Mouse (Mus musculus): ENCODE results near the gene Ints5. TPM values are rescaled to one million over a fixed set of nuclear protein-coding genes. Genes with fewer than 3 reads are reported as not detected.
A peak's percentile ranks its signal among the peaks of the same experiment; 100 is the strongest.

Ints5 gene
- total and polyA plus RNA-seq, 2 experiments from 2014 or later: 23.8 to 46.3 TPM

- WGBS: 81% methylated on average over 15 of the region's 15 CpGs
- Histone ChIP-seq H3K9me3 (ENCODE audit: low read length) (no peaks in the 10 kb centered on the region), H3K27ac (no peak overlapping the region), H3K36me3 (ENCODE audit: insufficient read depth, low read length) (peaks cover 8% of the 10 kb centered on the region; the same call in 1 of the 2 replicates), H3K4me2 (ENCODE audit: low read depth, low read length) (peak overlapping the region; percentile 60; the same call in 1 of the 2 replicates), H3K4me1 (ENCODE audit: insufficient read depth, low read length) (0 out of 2 replicates have a peak, but pooled peaks cover 11% of the 10 kb centered on the region), H3K4me3 (ENCODE audit: low read length) (no peak overlapping the region), H3K27me3 (ENCODE audit: insufficient read depth, low read length) (no peaks in the 10 kb centered on the region), H3K9ac (replicated peaks; ENCODE audit: low read length) (no peak overlapping the region; the same call in 1 of the 2 replicates)
- no peak for DNase-seq (ENCODE audit: low spot score)
- no peak for ATAC-seq
- no peak for TF ChIP-seq CTCF (IDR thresholded peaks at IDR 0.05; ENCODE audit: low read depth)
Observed at GRCm38 (mm10) chr19:8940526-8941133, 47.8 kb downstream of the Ints5 start.

- DNase-seq (ENCODE audit: low spot score) (no peak), ATAC-seq (peak; percentile 2)
- peaks cover 11% of the 10 kb centered on the region; the same call in 1 of the 2 replicates for H3K36me3 ChIP-seq (ENCODE audit: insufficient read depth, low read length)
- no peaks in the 10 kb centered on the region for H3K9me3 ChIP-seq (ENCODE audit: low read length)
- peak overlapping the region; percentile 70; the same call in 1 of the 2 replicates for H3K27ac ChIP-seq
- 37% methylated on average over 10 of the region's 10 CpGs for WGBS
- 0 out of 2 replicates have a peak, but pooled peaks cover 11% of the 10 kb centered on the region for H3K4me1 ChIP-seq (ENCODE audit: insufficient read depth, low read length)
- H3K9ac ChIP-seq (replicated peaks; ENCODE audit: low read length): peak overlapping the region; percentile 94; the same call in 1 of the 2 replicates
- H3K27me3 ChIP-seq (ENCODE audit: insufficient read depth, low read length): no peaks in the 10 kb centered on the region
- TF ChIP-seq CTCF (IDR thresholded peaks at IDR 0.05; ENCODE audit: low read depth): no peak
- H3K4me3 ChIP-seq (ENCODE audit: low read length): peak overlapping the region; percentile 62
- H3K4me2 ChIP-seq (ENCODE audit: low read depth, low read length): peak overlapping the region; percentile 60
Observed at GRCm38 (mm10) chr19:8941136-8941514, 48.3 kb downstream of the Ints5 start.

GRCm38 (mm10) chr19:8941515-8942217 lies 48.9 kb downstream of the Ints5 start, which contains the start of gene Mta2:
Gene Mta2 (plus strand): TSS chr19:8941875.
- no peak; the same call in 1 of the 2 replicates for TF ChIP-seq CTCF (IDR thresholded peaks at IDR 0.05; ENCODE audit: low read depth)
- no peaks in the 10 kb centered on the region for H3K9me3 ChIP-seq (ENCODE audit: low read length)
- DNase-seq (ENCODE audit: low spot score) (peak; percentile 99), ATAC-seq (peak; percentile 96)
- H3K4me2 ChIP-seq (ENCODE audit: low read depth, low read length): peak within 1 kb of the TSS; percentile 60
- H3K36me3 ChIP-seq (ENCODE audit: insufficient read depth, low read length): peaks cover 16% of the 10 kb centered on the region; the same call in 1 of the 2 replicates
- H3K4me1 ChIP-seq (ENCODE audit: insufficient read depth, low read length): 0 out of 2 replicates have a peak, but pooled peaks cover 11% of the 10 kb centered on the region
- H3K27me3 ChIP-seq (ENCODE audit: insufficient read depth, low read length): no peaks in the 10 kb centered on the region
- WGBS: under 1% methylated on average over 64 of the region's 64 CpGs
- H3K27ac ChIP-seq: peak within 1 kb of the TSS; percentile 97
- H3K4me3 ChIP-seq (ENCODE audit: low read length): peak within 1 kb of the TSS; percentile 62
- peak within 1 kb of the TSS; percentile 94 for H3K9ac ChIP-seq (replicated peaks; ENCODE audit: low read length)

GRCm38 (mm10) chr19:8942276-8942964 lies 49.6 kb downstream of the Ints5 start:
- Histone ChIP-seq H3K27ac (peak overlapping the region; percentile 97), H3K9ac (replicated peaks; ENCODE audit: low read length) (peak overlapping the region; percentile 94), H3K27me3 (ENCODE audit: insufficient read depth, low read length) (no peaks in the 10 kb centered on the region), H3K4me2 (ENCODE audit: low read depth, low read length) (peak overlapping the region; percentile 60), H3K4me3 (ENCODE audit: low read length) (peak overlapping the region; percentile 62), H3K4me1 (ENCODE audit: insufficient read depth, low read length) (0 out of 2 replicates have a peak, but pooled peaks cover 11% of the 10 kb centered on the region), H3K36me3 (ENCODE audit: insufficient read depth, low read length) (peaks cover 23% of the 10 kb centered on the region), H3K9me3 (ENCODE audit: low read length) (no peaks in the 10 kb centered on the region)
- WGBS: 0% methylated on average over 46 of the region's 46 CpGs
- TF ChIP-seq CTCF (IDR thresholded peaks at IDR 0.05; ENCODE audit: low read depth): no peak
- ATAC-seq: peak; percentile 58
- peak; percentile 61 for DNase-seq (ENCODE audit: low spot score)

GRCm38 (mm10) chr19:8943047-8943446 lies 50.2 kb downstream of the Ints5 start:
- no peak overlapping the region for H3K27ac ChIP-seq
- WGBS: 57% methylated on average over 2 of the region's 2 CpGs
- peak overlapping the region; percentile 62 for H3K4me3 ChIP-seq (ENCODE audit: low read length)
- peak overlapping the region; percentile 60 for H3K4me2 ChIP-seq (ENCODE audit: low read depth, low read length)
- H3K27me3 ChIP-seq (ENCODE audit: insufficient read depth, low read length): no peaks in the 10 kb centered on the region
- H3K36me3 ChIP-seq (ENCODE audit: insufficient read depth, low read length): peaks cover 29% of the 10 kb centered on the region
- H3K9me3 ChIP-seq (ENCODE audit: low read length): no peaks in the 10 kb centered on the region
- DNase-seq (ENCODE audit: low spot score) (no peak), ATAC-seq (no peak)
- peak overlapping the region; percentile 94 for H3K9ac ChIP-seq (replicated peaks; ENCODE audit: low read length)
- H3K4me1 ChIP-seq (ENCODE audit: insufficient read depth, low read length): 0 out of 2 replicates have a peak, but pooled peaks cover 11% of the 10 kb centered on the region
- TF ChIP-seq CTCF (IDR thresholded peaks at IDR 0.05; ENCODE audit: low read depth): no peak

GRCm38 (mm10) chr19:8944062-8944461 lies 51.3 kb downstream of the Ints5 start:
- H3K4me2 ChIP-seq (ENCODE audit: low read depth, low read length): no peak overlapping the region
- ATAC-seq: no peak
- H3K9me3 ChIP-seq (ENCODE audit: low read length): no peaks in the 10 kb centered on the region
- no peak overlapping the region for H3K4me3 ChIP-seq (ENCODE audit: low read length)
- peaks cover 39% of the 10 kb centered on the region for H3K36me3 ChIP-seq (ENCODE audit: insufficient read depth, low read length)
- 55% methylated on average over 5 of the region's 5 CpGs for WGBS
- 0 out of 2 replicates have a peak, but pooled peaks cover 11% of the 10 kb centered on the region for H3K4me1 ChIP-seq (ENCODE audit: insufficient read depth, low read length)
- no peak for TF ChIP-seq CTCF (IDR thresholded peaks at IDR 0.05; ENCODE audit: low read depth)
- H3K27ac ChIP-seq: no peak overlapping the region
- H3K9ac ChIP-seq (replicated peaks; ENCODE audit: low read length): no peak overlapping the region
- H3K27me3 ChIP-seq (ENCODE audit: insufficient read depth, low read length): no peaks in the 10 kb centered on the region
- no peak for DNase-seq (ENCODE audit: low spot score)

Data from hindbrain, postnatal 0 days (tissue).